Mouse (Mus musculus) CH12.LX (cell line): Measurements from ENCODE around the gene Psmb11.
A peak's percentile ranks its signal among the peaks of the same experiment; 100 is the strongest.

ENCODE experiments used
- CTCF ChIP-seq, 2 experiments: IDR thresholded peaks in 1 of 2; conservative IDR thresholded peaks in 1 of 2; 2 replicates each; pipeline ENCODE4 v1.5.1; 2011 to 2012; ENCODE audit warnings: low read depth in 2 of 2, low read length in 2 of 2, improper control_type of control experiment in 1 of 2, inconsistent platforms in 1 of 2, mild to moderate bottlenecking in 1 of 2, moderate library complexity in 1 of 2
- EP300 ChIP-seq: IDR thresholded peaks from 2 replicates; pipeline ENCODE4 v1.6.1; 2011; ENCODE audit warnings: low read length, improper control_type of control experiment
- GABPA ChIP-seq: IDR thresholded peaks from 2 replicates; pipeline ENCODE4 v1.6.1; 2012; ENCODE audit warnings: low read depth, low read length, improper control_type of control experiment, inconsistent platforms; ENCODE audit not compliant: insufficient replicate concordance
- JUND ChIP-seq: conservative IDR thresholded peaks from 2 replicates; pipeline ENCODE4 v1.6.1; 2011; ENCODE audit warnings: low read depth, low read length, improper control_type of control experiment
- MAX ChIP-seq: IDR thresholded peaks from 2 replicates; pipeline ENCODE4 v1.6.1; 2011; ENCODE audit warnings: low read length, improper control_type of control experiment
- MEF2A ChIP-seq: IDR thresholded peaks from 2 replicates; pipeline ENCODE4 v1.6.1; 2014; ENCODE audit warnings: low read depth, mild to moderate bottlenecking, inconsistent platforms, low read length, improper control_type of control experiment, borderline replicate concordance
- MYC ChIP-seq: IDR thresholded peaks from 2 replicates; pipeline ENCODE4 v1.6.1; 2011; ENCODE audit warnings: low read depth, mild to moderate bottlenecking, improper control_type of control experiment, low read length
- NRF1 ChIP-seq: IDR thresholded peaks from 2 replicates; pipeline ENCODE4 v1.6.1; 2014; ENCODE audit warnings: low read depth, mild to moderate bottlenecking, inconsistent platforms, low read length, improper control_type of control experiment, moderate library complexity
- PAX5 ChIP-seq: IDR thresholded peaks from 2 replicates; pipeline ENCODE4 v1.6.1; 2012; ENCODE audit warnings: low read length, inconsistent platforms, mixed read lengths
- POLR2A ChIP-seq: IDR thresholded peaks from 2 replicates; pipeline ENCODE4 v1.6.1; 2011; ENCODE audit warnings: low read depth, mild to moderate bottlenecking, improper control_type of control experiment, low read length
- SIN3A ChIP-seq: IDR thresholded peaks from 2 replicates; pipeline ENCODE4 v1.6.1; 2012; ENCODE audit warnings: low read length, improper control_type of control experiment, inconsistent platforms
- UBTF ChIP-seq: IDR thresholded peaks from 2 replicates; pipeline ENCODE4 v1.6.1; 2012; ENCODE audit warnings: low read depth, mild to moderate bottlenecking, inconsistent platforms, low read length, improper control_type of control experiment, moderate library complexity
- USF1 ChIP-seq: IDR thresholded peaks from 2 replicates; pipeline ENCODE4 v1.6.1; 2014; ENCODE audit warnings: low read depth, mild to moderate bottlenecking, inconsistent platforms, low read length, improper control_type of control experiment
- ZC3H11A ChIP-seq: IDR thresholded peaks from 2 replicates; pipeline ENCODE4 v1.6.1; 2012; ENCODE audit warnings: low read depth, mild to moderate bottlenecking, inconsistent platforms, low read length, improper control_type of control experiment

DNA sequence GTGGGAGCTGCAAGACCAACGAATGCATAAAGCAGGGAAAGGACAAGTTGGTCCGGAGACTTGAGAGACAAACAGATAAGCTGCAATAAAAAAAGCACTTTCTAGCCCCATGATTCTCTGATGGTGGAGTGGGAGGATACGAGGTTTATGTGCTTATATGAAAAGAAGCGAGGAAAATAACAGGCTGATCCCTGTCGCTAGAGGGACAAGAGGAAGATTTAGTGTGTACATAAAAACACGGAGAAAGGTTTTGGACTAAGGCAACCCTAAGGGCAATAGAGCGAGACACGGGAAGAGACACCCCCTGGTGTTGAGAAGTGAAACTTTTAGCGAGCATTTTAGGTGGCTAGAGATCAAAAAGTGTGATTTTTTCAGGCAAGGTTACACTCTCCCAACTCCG, 43.2 kb upstream of the Psmb11 start:
- TF ChIP-seq CTCF (conservative IDR thresholded peaks at IDR 0.05 in 1 of 2, IDR thresholded peaks at IDR 0.05 in 1 of 2; ENCODE audit: low read depth in 2 of 2, low read length in 2 of 2) = peak; percentile 17 to 52; a peak in 2 of 4 replicates
- TF ChIP-seq NRF1 = no peak
- TF ChIP-seq POLR2A = no peak
- TF ChIP-seq EP300 = no peak
- no peak for TF ChIP-seq SIN3A
- no peak for TF ChIP-seq JUND
- TF ChIP-seq PAX5 = no peak
- TF ChIP-seq ZC3H11A = no peak
- TF ChIP-seq MEF2A = no peak
- TF ChIP-seq MAX = no peak
- no peak for TF ChIP-seq UBTF
- TF ChIP-seq USF1 = no peak
- TF ChIP-seq GABPA = no peak
- no peak for TF ChIP-seq MYC
